Mouse (Mus musculus) T-helper 2 cell (primary cell): ENCODE results near the gene Tmem255b.

Source experiments
- in situ Hi-C: fragments of 300-600 bp; cut with MboI, MseI; formaldehyde crosslinking; loops from one replicate; pipeline ENCODE4 v1.15.1; 2025; ENCODE audit warnings: high pct_unique_total_duplicates

The Tmem255b gene

GRCm38 (mm10) chr8:13434889-13435288 is at the start of gene Tmem255b:
TSS of gene Tmem255b (plus strand) at chr8:13435189.
- in situ Hi-C loops, result no loop called here

GRCm38 (mm10) chr8:13386366-13386765 is 48.6 kb upstream of the Tmem255b start:
- in situ Hi-C loops, result no loop called here

- in situ Hi-C loops, result no loop called here
Measured at GRCm38 (mm10) chr8:13387728-13388127, 47.3 kb upstream of the Tmem255b start.

GRCm38 (mm10) chr8:13388744-13389143 is 46.2 kb upstream of the Tmem255b start:
- in situ Hi-C loops, result no loop called here

GRCm38 (mm10) chr8:13393869-13394268 is 41.1 kb upstream of the Tmem255b start:
- in situ Hi-C loops, result no loop called here

- in situ Hi-C loops, result no loop called here
Measured at GRCm38 (mm10) chr8:13396725-13397124, 38.3 kb upstream of the Tmem255b start, which contains the start of gene Atp4b. TSS of gene Atp4b (minus strand) at chr8:13396825.

- in situ Hi-C loops, result no loop called here
Measured at GRCm38 (mm10) chr8:13403517-13403916, 31.5 kb upstream of the Tmem255b start.

GRCm38 (mm10) chr8:13404666-13405131 is 30.3 kb upstream of the Tmem255b start, which contains the start of gene Grk1:
TSS of gene Grk1 (plus strand) at chr8:13405081.
- in situ Hi-C loops, result no loop called here

- in situ Hi-C loops, result no loop called here
Measured at GRCm38 (mm10) chr8:13406011-13406410, 29.0 kb upstream of the Tmem255b start.

GRCm38 (mm10) chr8:13411597-13411996 is 23.4 kb upstream of the Tmem255b start:
- in situ Hi-C loops, result loop anchor here (5.0 kb wide), 1 partner anchor 51 kb away; no protein-coding TSS in a partner anchor

- in situ Hi-C loops, result loop anchor here (5.0 kb wide), 1 partner anchor 49 kb away; no protein-coding TSS in a partner anchor
Measured at GRCm38 (mm10) chr8:13412891-13413558, 22.0 kb upstream of the Tmem255b start.

- in situ Hi-C loops, result loop anchor here (5.0 kb wide), 1 partner anchor 48 kb away; no protein-coding TSS in a partner anchor
Measured at GRCm38 (mm10) chr8:13413823-13414390, 21.1 kb upstream of the Tmem255b start.

- in situ Hi-C loops, result no loop called here
Measured at GRCm38 (mm10) chr8:13415879-13416278, 19.1 kb upstream of the Tmem255b start.

- in situ Hi-C loops, result no loop called here
Measured at GRCm38 (mm10) chr8:13419111-13419639, 15.8 kb upstream of the Tmem255b start.

GRCm38 (mm10) chr8:13420970-13421369 is 14.0 kb upstream of the Tmem255b start:
- in situ Hi-C loops, result no loop called here

- in situ Hi-C loops, result no loop called here
Measured at GRCm38 (mm10) chr8:13427351-13427750, 7.6 kb upstream of the Tmem255b start.

GRCm38 (mm10) chr8:13428156-13428555 is 6.8 kb upstream of the Tmem255b start:
- in situ Hi-C loops, result no loop called here

GRCm38 (mm10) chr8:13430412-13430811 is 4.6 kb upstream of the Tmem255b start:
- in situ Hi-C loops, result no loop called here

- in situ Hi-C loops, result no loop called here
Measured at GRCm38 (mm10) chr8:13430866-13431265, 4.1 kb upstream of the Tmem255b start.

GRCm38 (mm10) chr8:13433130-13433529 is 1.9 kb upstream of the Tmem255b start:
- in situ Hi-C loops, result no loop called here

GRCm38 (mm10) chr8:13436052-13436451 is 1.1 kb downstream of the Tmem255b start:
- in situ Hi-C loops, result no loop called here

- in situ Hi-C loops, result no loop called here
Measured at GRCm38 (mm10) chr8:13437531-13437930, 2.5 kb downstream of the Tmem255b start.

GRCm38 (mm10) chr8:13442152-13442551 is 7.2 kb downstream of the Tmem255b start:
- in situ Hi-C loops, result no loop called here
